Mouse (Mus musculus): ENCODE data around the gene Agpat2. TPM values are rescaled to one million over a fixed set of nuclear protein-coding genes. Genes with fewer than 3 reads are reported as not detected.

Gene Agpat2
- total and polyA plus RNA-seq, 2 experiments from 2014 or later: 8.2 to 13.9 TPM

GRCm38 (mm10) chr2:26598462-26598861 lies 5.8 kb downstream of the Agpat2 start:
- Histone ChIP-seq H3K36me3 (ENCODE audit: insufficient read depth, low read length) (no peaks in the 10 kb centered on the region), H3K4me1 (ENCODE audit: insufficient read depth, low read length) (no peaks in the 10 kb centered on the region), H3K27ac (no peak overlapping the region), H3K4me3 (ENCODE audit: low read length) (no peak overlapping the region), H3K9me3 (ENCODE audit: low read length) (no peaks in the 10 kb centered on the region), H3K9ac (replicated peaks; ENCODE audit: low read length) (no peak overlapping the region), H3K4me2 (ENCODE audit: low read depth, low read length) (no peak overlapping the region), H3K27me3 (ENCODE audit: insufficient read depth, low read length) (no peaks in the 10 kb centered on the region)
- no peak for TF ChIP-seq CTCF (IDR thresholded peaks at IDR 0.05; ENCODE audit: low read depth)
- WGBS: 89% methylated on average over 3 of the region's 3 CpGs
- DNase-seq (ENCODE audit: low spot score) (no peak), ATAC-seq (no peak)

GRCm38 (mm10) chr2:26597810-26598209 lies 6.4 kb downstream of the Agpat2 start:
- DNase-seq (ENCODE audit: low spot score) (no peak), ATAC-seq (no peak)
- Histone ChIP-seq H3K9ac (replicated peaks; ENCODE audit: low read length) (no peak overlapping the region), H3K27ac (no peak overlapping the region), H3K36me3 (ENCODE audit: insufficient read depth, low read length) (no peaks in the 10 kb centered on the region), H3K27me3 (ENCODE audit: insufficient read depth, low read length) (no peaks in the 10 kb centered on the region), H3K4me3 (ENCODE audit: low read length) (no peak overlapping the region), H3K4me1 (ENCODE audit: insufficient read depth, low read length) (no peaks in the 10 kb centered on the region), H3K9me3 (ENCODE audit: low read length) (no peaks in the 10 kb centered on the region), H3K4me2 (ENCODE audit: low read depth, low read length) (no peak overlapping the region)
- TF ChIP-seq CTCF (IDR thresholded peaks at IDR 0.05; ENCODE audit: low read depth): no peak
- 93% methylated on average over 2 of the region's 2 CpGs for WGBS

- H3K4me2 ChIP-seq (ENCODE audit: low read depth, low read length): no peak overlapping the region
- 89% methylated on average over 3 of the region's 3 CpGs for WGBS
- no peaks in the 10 kb centered on the region for H3K4me1 ChIP-seq (ENCODE audit: insufficient read depth, low read length)
- no peak overlapping the region for H3K9ac ChIP-seq (replicated peaks; ENCODE audit: low read length)
- H3K27me3 ChIP-seq (ENCODE audit: insufficient read depth, low read length): no peaks in the 10 kb centered on the region
- no peaks in the 10 kb centered on the region for H3K36me3 ChIP-seq (ENCODE audit: insufficient read depth, low read length)
- DNase-seq (ENCODE audit: low spot score) (no peak), ATAC-seq (no peak)
- no peaks in the 10 kb centered on the region for H3K9me3 ChIP-seq (ENCODE audit: low read length)
- no peak overlapping the region for H3K4me3 ChIP-seq (ENCODE audit: low read length)
- no peak for TF ChIP-seq CTCF (IDR thresholded peaks at IDR 0.05; ENCODE audit: low read depth)
- H3K27ac ChIP-seq: no peak overlapping the region
These were observed 7.3 kb downstream of the Agpat2 start for GRCm38 (mm10) chr2:26596898-26597297.

GRCm38 (mm10) chr2:26595725-26596435 lies 8.3 kb downstream of the Agpat2 start:
- Histone ChIP-seq H3K4me3 (ENCODE audit: low read length) (no peak overlapping the region), H3K27ac (no peak overlapping the region), H3K9ac (replicated peaks; ENCODE audit: low read length) (no peak overlapping the region), H3K9me3 (ENCODE audit: low read length) (no peaks in the 10 kb centered on the region), H3K4me2 (ENCODE audit: low read depth, low read length) (no peak overlapping the region), H3K4me1 (ENCODE audit: insufficient read depth, low read length) (no peaks in the 10 kb centered on the region), H3K36me3 (ENCODE audit: insufficient read depth, low read length) (no peaks in the 10 kb centered on the region), H3K27me3 (ENCODE audit: insufficient read depth, low read length) (no peaks in the 10 kb centered on the region)
- TF ChIP-seq CTCF (IDR thresholded peaks at IDR 0.05; ENCODE audit: low read depth): no peak
- whole genome bisulfite sequencing: 87% methylated on average over 11 of the region's 11 CpGs
- ATAC-seq (no peak), DNase-seq (ENCODE audit: low spot score) (no peak)

- 81% methylated on average over 6 of the region's 6 CpGs for WGBS
- no peaks in the 10 kb centered on the region for H3K27me3 ChIP-seq (ENCODE audit: insufficient read depth, low read length)
- no peak overlapping the region for H3K9ac ChIP-seq (replicated peaks; ENCODE audit: low read length)
- no peak for TF ChIP-seq CTCF (IDR thresholded peaks at IDR 0.05; ENCODE audit: low read depth)
- no peaks in the 10 kb centered on the region for H3K36me3 ChIP-seq (ENCODE audit: insufficient read depth, low read length)
- no peak overlapping the region for H3K27ac ChIP-seq
- no peak overlapping the region for H3K4me2 ChIP-seq (ENCODE audit: low read depth, low read length)
- H3K4me3 ChIP-seq (ENCODE audit: low read length): no peak overlapping the region
- ATAC-seq: no peak
- no peak for DNase-seq (ENCODE audit: low spot score)
- H3K9me3 ChIP-seq (ENCODE audit: low read length): no peaks in the 10 kb centered on the region
- no peaks in the 10 kb centered on the region for H3K4me1 ChIP-seq (ENCODE audit: insufficient read depth, low read length)
These were observed 9.1 kb downstream of the Agpat2 start for GRCm38 (mm10) chr2:26594934-26595724.

- WGBS: 95% methylated on average over 7 of the region's 7 CpGs
- H3K4me3 ChIP-seq (ENCODE audit: low read length): no peak overlapping the region
These were observed 9.7 kb downstream of the Agpat2 start for GRCm38 (mm10) chr2:26594461-26594933.

GRCm38 (mm10) chr2:26594022-26594346 lies 10.2 kb downstream of the Agpat2 start:
- WGBS: 67% methylated on average over 9 of the region's 9 CpGs

More at GRCm38 (mm10) chr2:26594461-26594933, 9.7 kb downstream of the Agpat2 start:
- no peaks in the 10 kb centered on the region for H3K9me3 ChIP-seq (ENCODE audit: low read length)
- H3K27me3 ChIP-seq (ENCODE audit: insufficient read depth, low read length): no peaks in the 10 kb centered on the region
- no peak for TF ChIP-seq CTCF (IDR thresholded peaks at IDR 0.05; ENCODE audit: low read depth)
- no peaks in the 10 kb centered on the region for H3K36me3 ChIP-seq (ENCODE audit: insufficient read depth, low read length)
- DNase-seq (ENCODE audit: low spot score): no peak
- no peak overlapping the region for H3K9ac ChIP-seq (replicated peaks; ENCODE audit: low read length)
- ATAC-seq: no peak
- H3K4me2 ChIP-seq (ENCODE audit: low read depth, low read length): no peak overlapping the region
- no peaks in the 10 kb centered on the region for H3K4me1 ChIP-seq (ENCODE audit: insufficient read depth, low read length)
- H3K27ac ChIP-seq: no peak overlapping the region

More at GRCm38 (mm10) chr2:26594022-26594346, 10.2 kb downstream of the Agpat2 start:
- Histone ChIP-seq H3K9me3 (ENCODE audit: low read length) (no peaks in the 10 kb centered on the region), H3K4me2 (ENCODE audit: low read depth, low read length) (no peak overlapping the region), H3K27ac (no peak overlapping the region), H3K27me3 (ENCODE audit: insufficient read depth, low read length) (no peaks in the 10 kb centered on the region), H3K36me3 (ENCODE audit: insufficient read depth, low read length) (no peaks in the 10 kb centered on the region), H3K4me1 (ENCODE audit: insufficient read depth, low read length) (no peaks in the 10 kb centered on the region), H3K4me3 (ENCODE audit: low read length) (no peak overlapping the region), H3K9ac (replicated peaks; ENCODE audit: low read length) (no peak overlapping the region)
- DNase-seq (ENCODE audit: low spot score): peak; percentile 27
- ATAC-seq: no peak
- peak; percentile 40 for TF ChIP-seq CTCF (IDR thresholded peaks at IDR 0.05; ENCODE audit: low read depth)

Data from hindbrain, postnatal 0 days (tissue).